Mouse (Mus musculus) heart, embryonic 10.5 days (tissue): Measurements from ENCODE around the gene Azi2. TPM values are rescaled to one million over a fixed set of nuclear protein-coding genes. Genes with fewer than 3 reads are reported as not detected.

ENCODE experiments used
- DNase-seq: peaks from one replicate; pipeline ENCODE4 v3.0.0-alpha.2; 2017; ENCODE audit warnings: low spot score
- H3K27ac ChIP-seq: fragments of 300-500 bp; sonication (generic); 2 replicates; pipeline ENCODE4 v1.5.1; 2016; ENCODE audit warnings: mild to moderate bottlenecking
- H3K27me3 ChIP-seq: fragments of 300-500 bp; sonication (generic); 2 replicates; pipeline ENCODE4 v1.6.1; 2016; ENCODE audit warnings: mild to moderate bottlenecking; ENCODE audit not compliant: poor library complexity, insufficient read depth, severe bottlenecking
- H3K36me3 ChIP-seq: fragments of 300-500 bp; sonication (generic); 2 replicates; pipeline ENCODE4 v1.6.1; 2016; ENCODE audit warnings: mild to moderate bottlenecking, moderate library complexity
- H3K4me1 ChIP-seq: fragments of 300-500 bp; sonication (generic); 2 replicates; pipeline ENCODE4 v1.6.1; 2016; ENCODE audit warnings: mild to moderate bottlenecking
- H3K4me3 ChIP-seq: fragments of 300-500 bp; sonication (generic); 2 replicates; pipeline ENCODE4 v1.5.1; 2016; ENCODE audit warnings: mild to moderate bottlenecking, moderate library complexity
- H3K9me3 ChIP-seq: fragments of 300-500 bp; sonication (generic); 2 replicates; pipeline ENCODE4 v1.6.1; 2016; ENCODE audit warnings: mild to moderate bottlenecking, moderate library complexity
- WGBS: fragments of 180-500 bp; shearing (Covaris S2); methylation state at CpG from one replicate; pipeline ENCODE4 v1.1.7; 2016; 5-methylcytosine and 5-hydroxymethylcytosine counted together
- polyA plus RNA-seq: library from polyadenylated mRNA; unstranded; fragments of >200 nt; fragmentation: Nextera tagmentation; extraction: Ambion mirVana; gene quantifications from 2 replicates; pipeline ENCODE4 v1.2.1, GENCODE M21; 2016

Azi2 gene
- polyA plus RNA-seq: 68.5 and 69.0 TPM in 2 replicates

DNA sequence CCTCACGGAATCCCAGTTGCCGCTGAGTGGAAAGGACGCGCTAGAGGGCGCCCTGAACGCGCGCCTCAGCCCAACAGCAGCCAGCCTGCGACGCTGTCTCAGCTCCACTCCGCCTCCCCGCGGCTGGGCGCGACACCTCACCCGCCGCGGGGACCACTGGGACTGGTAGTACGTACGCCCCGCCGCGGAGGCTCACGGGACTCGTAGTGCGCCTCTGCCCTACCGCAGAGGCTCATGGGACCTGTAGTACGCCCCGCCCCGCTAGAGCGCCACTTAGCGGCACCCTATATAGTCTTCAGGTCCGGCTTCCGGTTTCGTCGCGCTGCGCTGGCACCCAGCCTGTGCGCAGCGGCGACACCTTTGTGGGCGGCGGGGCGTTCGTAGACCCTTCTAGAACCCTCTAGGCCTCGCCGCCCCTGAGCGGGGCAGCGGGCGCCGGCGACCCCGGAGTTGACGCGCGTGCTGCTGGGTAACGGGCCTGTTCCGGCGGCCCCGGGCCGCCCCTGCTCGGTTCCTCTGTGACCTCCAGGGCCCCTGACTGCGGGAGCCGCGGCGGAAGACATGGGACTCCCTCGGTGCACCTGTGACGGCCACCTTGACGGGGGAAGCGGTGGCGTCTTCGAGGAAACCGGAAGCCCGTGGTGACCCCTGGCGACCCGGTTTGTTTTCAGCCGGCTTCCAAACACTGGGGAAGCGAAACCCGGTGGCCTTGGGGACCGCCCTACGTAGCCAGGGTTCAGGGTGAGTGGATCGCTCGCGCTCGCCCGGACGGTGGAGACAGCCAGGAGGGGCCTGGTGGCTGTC, at the start of gene Azi2:
Gene Azi2 (plus strand): TSS at position 282 of the 804 bp plus-strand sequence.
- H3K36me3 ChIP-seq: peaks cover 7% of the 10 kb centered on the region; the same call in 1 of the 2 replicates
- no peaks in the 10 kb centered on the region for H3K27me3 ChIP-seq
- peaks cover 12% of the 10 kb centered on the region for H3K4me1 ChIP-seq
- WGBS: under 1% methylated on average over 87 of the region's 87 CpGs
- DNase-seq: peak; percentile 99
- H3K9me3 ChIP-seq: no peaks in the 10 kb centered on the region
- peak within 1 kb of the TSS; percentile 83 for H3K4me3 ChIP-seq
- peak within 1 kb of the TSS; percentile 98 for H3K27ac ChIP-seq

DNA sequence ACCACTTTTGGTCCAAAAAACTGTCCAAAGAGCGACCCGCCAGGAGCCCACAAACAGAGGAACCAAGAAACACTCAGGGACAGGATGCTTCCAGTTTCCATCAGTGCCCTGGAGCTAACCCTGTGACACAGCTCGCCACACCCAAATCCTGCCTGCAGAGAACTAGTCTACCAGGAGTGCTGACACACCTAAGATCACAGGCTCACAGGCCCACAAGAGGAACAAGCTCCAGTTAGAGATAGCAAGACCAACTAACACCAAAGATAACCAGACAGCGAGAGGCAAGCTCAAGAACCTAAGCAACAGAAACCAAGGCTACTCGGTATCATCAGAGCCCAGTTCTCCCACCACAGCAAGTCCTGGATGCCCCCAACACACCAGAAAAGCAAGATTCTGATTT, 43.7 kb upstream of the Azi2 start:
- Histone ChIP-seq H3K4me1 (0 out of 2 replicates have a peak, but pooled peaks cover 3% of the 10 kb centered on the region), H3K9me3 (no peaks in the 10 kb centered on the region), H3K4me3 (no peak overlapping the region), H3K27me3 (no peaks in the 10 kb centered on the region), H3K27ac (no peak overlapping the region), H3K36me3 (no peaks in the 10 kb centered on the region)
- 62% methylated on average over 5 of the region's 5 CpGs for WGBS
- no peak for DNase-seq

DNA sequence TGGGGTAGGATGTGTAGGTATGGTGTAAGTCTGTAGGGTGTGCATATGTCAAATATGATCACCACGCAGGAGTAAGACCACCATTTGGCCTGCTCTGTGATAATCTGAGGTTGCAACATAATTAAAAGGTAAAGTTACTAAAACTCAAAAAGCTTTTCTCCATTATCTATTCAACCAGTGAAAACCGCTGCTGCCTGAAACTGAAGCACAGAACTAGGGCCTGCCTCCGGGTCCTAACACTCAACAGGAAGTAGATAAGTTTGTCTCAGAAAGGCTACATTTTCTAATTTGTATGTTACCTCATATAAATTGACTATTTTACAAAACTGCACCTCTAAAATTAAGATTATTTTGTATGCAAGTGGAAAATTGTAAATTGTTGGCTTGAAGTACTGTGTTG, 38.8 kb upstream of the Azi2 start:
- Histone ChIP-seq H3K27me3 (no peaks in the 10 kb centered on the region), H3K9me3 (no peaks in the 10 kb centered on the region), H3K36me3 (no peaks in the 10 kb centered on the region), H3K27ac (no peak overlapping the region), H3K4me1 (0 out of 2 replicates have a peak, but pooled peaks cover 3% of the 10 kb centered on the region), H3K4me3 (no peak overlapping the region)
- WGBS: 84% methylated on average over 3 of the region's 3 CpGs
- DNase-seq: no peak

- Histone ChIP-seq H3K27me3 (no peaks in the 10 kb centered on the region), H3K4me1 (no peaks in the 10 kb centered on the region), H3K4me3 (no peak overlapping the region), H3K9me3 (no peaks in the 10 kb centered on the region), H3K27ac (no peak overlapping the region), H3K36me3 (no peaks in the 10 kb centered on the region)
- WGBS: 74% methylated on average over 4 of the region's 4 CpGs
- DNase-seq: no peak
Measured at GRCm38 (mm10) chr9:118003218-118003886, 36.9 kb upstream of the Azi2 start.

DNA sequence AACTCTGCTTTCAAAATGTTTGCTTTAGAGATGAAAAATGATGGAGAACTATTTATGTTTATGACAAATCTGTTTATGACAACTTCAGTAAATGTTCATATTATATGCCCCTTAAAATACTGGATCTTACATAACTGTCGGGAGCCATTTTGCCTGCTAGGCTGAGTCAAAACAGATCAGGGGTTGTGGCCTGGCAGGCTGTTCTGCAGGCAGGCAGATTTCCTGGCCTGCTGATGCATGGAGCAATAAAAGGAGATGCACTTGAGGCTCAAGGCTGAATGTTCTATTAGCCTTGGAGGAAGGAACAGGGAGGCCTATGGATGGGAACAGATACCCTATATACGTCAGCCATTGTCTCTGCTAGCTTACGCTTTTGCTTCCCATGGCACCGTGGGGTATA, 36.4 kb upstream of the Azi2 start:
- Histone ChIP-seq H3K36me3 (no peaks in the 10 kb centered on the region), H3K4me3 (no peak overlapping the region), H3K9me3 (no peaks in the 10 kb centered on the region), H3K27me3 (no peaks in the 10 kb centered on the region), H3K4me1 (no peaks in the 10 kb centered on the region), H3K27ac (no peak overlapping the region)
- WGBS: 80% methylated on average over 4 of the region's 4 CpGs
- DNase-seq: no peak

DNA sequence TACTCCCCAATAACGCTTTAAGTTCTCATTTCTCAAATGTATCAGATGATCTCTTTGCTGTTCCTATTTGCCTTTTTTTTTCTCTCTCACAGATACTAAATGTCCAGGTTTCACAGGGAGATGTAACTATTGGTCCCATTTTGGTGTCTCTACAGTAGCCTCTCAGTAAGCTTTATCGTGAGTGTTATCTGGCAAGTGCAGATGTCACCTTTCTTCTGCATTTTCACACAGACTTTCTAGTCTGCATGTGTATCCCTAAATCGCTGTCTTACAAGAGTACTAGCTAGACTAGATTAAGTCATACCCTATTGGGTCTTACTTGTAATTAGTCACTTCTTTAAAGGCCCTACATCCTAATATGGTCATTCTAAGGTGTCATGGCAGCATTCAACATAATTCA, 27.4 kb upstream of the Azi2 start:
- no peak overlapping the region for H3K4me3 ChIP-seq
- H3K9me3 ChIP-seq: no peaks in the 10 kb centered on the region
- no peak for DNase-seq
- no peaks in the 10 kb centered on the region for H3K4me1 ChIP-seq
- H3K36me3 ChIP-seq: no peaks in the 10 kb centered on the region
- WGBS: 81% methylated on average over 3 of the region's 3 CpGs
- no peak overlapping the region for H3K27ac ChIP-seq
- no peaks in the 10 kb centered on the region for H3K27me3 ChIP-seq

DNA sequence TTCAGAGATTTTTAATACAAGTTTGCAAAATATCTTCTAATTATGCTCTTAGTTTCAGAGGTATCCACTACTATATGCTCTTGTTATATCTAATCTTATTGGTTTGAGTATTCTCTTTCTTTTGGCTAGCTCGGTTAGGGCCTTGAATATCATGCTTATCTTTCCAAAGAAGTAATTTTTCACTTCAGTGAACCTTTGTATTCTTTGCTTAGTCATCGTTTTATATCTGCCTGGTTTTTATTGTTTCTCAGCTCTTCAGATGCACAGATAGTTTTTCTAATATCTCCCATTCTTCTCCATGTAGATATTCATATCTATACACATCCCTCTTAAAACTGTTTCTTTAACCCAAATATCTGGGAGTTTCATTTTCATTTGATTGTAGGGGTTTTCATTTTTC, 15.3 kb upstream of the Azi2 start:
- 66% methylated on average over 2 of the region's 2 CpGs for WGBS

GRCm38 (mm10) chr9:118029490-118029889, 10.8 kb upstream of the Azi2 start:
- Histone ChIP-seq H3K36me3 (no peaks in the 10 kb centered on the region), H3K9me3 (no peaks in the 10 kb centered on the region), H3K27me3 (no peaks in the 10 kb centered on the region), H3K4me1 (no peaks in the 10 kb centered on the region), H3K4me3 (no peak overlapping the region), H3K27ac (no peak overlapping the region)
- WGBS: 41% methylated on average over 4 of the region's 4 CpGs
- DNase-seq: no peak

More for the DNA sequence above, 15.3 kb upstream of the Azi2 start:
- Histone ChIP-seq H3K9me3 (no peaks in the 10 kb centered on the region; the same call in 1 of the 2 replicates), H3K27ac (no peak overlapping the region), H3K36me3 (no peaks in the 10 kb centered on the region), H3K4me1 (no peaks in the 10 kb centered on the region), H3K4me3 (no peak overlapping the region), H3K27me3 (no peaks in the 10 kb centered on the region)
- no peak for DNase-seq

- H3K4me3 ChIP-seq: no peak overlapping the region
- 84% methylated on average over 1 of the region's 1 CpGs for WGBS
- no peaks in the 10 kb centered on the region for H3K4me1 ChIP-seq
- H3K36me3 ChIP-seq: no peaks in the 10 kb centered on the region
- DNase-seq: no peak
- no peaks in the 10 kb centered on the region for H3K9me3 ChIP-seq
- no peaks in the 10 kb centered on the region for H3K27me3 ChIP-seq
- no peak overlapping the region for H3K27ac ChIP-seq
Measured at GRCm38 (mm10) chr9:118030252-118030651, 10.0 kb upstream of the Azi2 start.

DNA sequence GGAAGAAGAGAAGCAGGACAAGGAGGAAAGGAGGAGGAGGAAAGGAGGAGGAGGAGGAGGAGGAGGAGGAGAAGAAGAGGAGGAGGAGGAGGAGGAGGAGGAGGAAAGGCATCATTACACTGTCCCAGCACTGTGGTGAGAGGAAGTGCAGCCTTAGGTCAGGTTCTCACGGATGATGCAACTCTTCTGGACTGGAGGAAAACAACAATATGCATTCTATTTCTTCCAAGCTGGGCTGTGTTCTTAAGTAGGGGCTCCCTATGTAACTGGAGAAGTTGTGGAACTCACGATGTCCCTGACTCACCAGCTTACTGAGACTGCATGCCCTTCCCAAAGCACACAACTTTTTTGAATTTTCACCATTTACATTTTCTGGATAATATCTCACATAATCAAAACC, 8.6 kb upstream of the Azi2 start:
- no peaks in the 10 kb centered on the region for H3K4me1 ChIP-seq
- H3K4me3 ChIP-seq: no peak overlapping the region
- no peaks in the 10 kb centered on the region for H3K36me3 ChIP-seq
- no peaks in the 10 kb centered on the region for H3K9me3 ChIP-seq
- H3K27ac ChIP-seq: no peak overlapping the region
- H3K27me3 ChIP-seq: no peaks in the 10 kb centered on the region
- WGBS: 63% methylated on average over 2 of the region's 2 CpGs
- no peak for DNase-seq

- no peaks in the 10 kb centered on the region for H3K27me3 ChIP-seq
- 0 out of 2 replicates have a peak, but pooled peaks cover 3% of the 10 kb centered on the region for H3K4me1 ChIP-seq
- H3K4me3 ChIP-seq: no peak overlapping the region
- H3K36me3 ChIP-seq: no peaks in the 10 kb centered on the region
- 83% methylated on average over 3 of the region's 3 CpGs for WGBS
- DNase-seq: no peak
- no peaks in the 10 kb centered on the region for H3K9me3 ChIP-seq
- no peak overlapping the region for H3K27ac ChIP-seq
Measured at GRCm38 (mm10) chr9:118034990-118035389, 5.3 kb upstream of the Azi2 start.

GRCm38 (mm10) chr9:118041022-118041400, 712 bp downstream of the Azi2 start:
- Histone ChIP-seq H3K27me3 (no peaks in the 10 kb centered on the region), H3K27ac (peak overlapping the region; percentile 98), H3K36me3 (peaks cover 7% of the 10 kb centered on the region; the same call in 1 of the 2 replicates), H3K9me3 (no peaks in the 10 kb centered on the region), H3K4me1 (peaks cover 12% of the 10 kb centered on the region), H3K4me3 (peak overlapping the region; percentile 83)
- 2% methylated on average over 21 of the region's 21 CpGs for whole genome bisulfite sequencing
- DNase-seq: no peak

GRCm38 (mm10) chr9:118041646-118042045, 1.3 kb downstream of the Azi2 start:
- peaks cover 7% of the 10 kb centered on the region; the same call in 1 of the 2 replicates for H3K36me3 ChIP-seq
- H3K27ac ChIP-seq: 0 out of 2 replicates have a peak overlapping the region, but pooled peaks have one; percentile 98
- peak overlapping the region; percentile 83 for H3K4me3 ChIP-seq
- no peaks in the 10 kb centered on the region for H3K9me3 ChIP-seq
- 40% methylated on average over 5 of the region's 5 CpGs for WGBS
- H3K27me3 ChIP-seq: no peaks in the 10 kb centered on the region
- no peak for DNase-seq
- peaks cover 12% of the 10 kb centered on the region for H3K4me1 ChIP-seq
